Mouse (Mus musculus): ENCODE measurements around the gene Prss56. TPM values are rescaled to one million over a fixed set of nuclear protein-coding genes. Genes with fewer than 3 reads are reported as not detected.

Prss56 gene
- polyA plus RNA-seq, 1 experiment from 2014 or later: 0.05 TPM

Other genes with a start within 250 kb of the Prss56 start
- not detected in 2 replicates for gene Alppl2, start 93.4 kb upstream of the Prss56 start, polyA plus RNA-seq (2015; fragmentation: Nextera tagmentation; extraction: Ambion mirVana)
- not detected in 2 replicates for gene Alpi, start 81.7 kb upstream of the Prss56 start, polyA plus RNA-seq (2015; fragmentation: Nextera tagmentation; extraction: Ambion mirVana)
- gene Akp3, start 58.3 kb upstream of the Prss56 start, polyA plus RNA-seq (2015; fragmentation: Nextera tagmentation; extraction: Ambion mirVana): not detected in 2 replicates
- 0.83 and 5.1 TPM in 2 replicates for gene Ecel1, start 26.8 kb upstream of the Prss56 start, polyA plus RNA-seq (2015; fragmentation: Nextera tagmentation; extraction: Ambion mirVana)
- gene Chrnd, start 7.3 kb downstream of the Prss56 start, polyA plus RNA-seq (2015; fragmentation: Nextera tagmentation; extraction: Ambion mirVana): not detected in 2 replicates
- 1.1 and 1.4 TPM in 2 replicates for gene Chrng, start 21.3 kb downstream of the Prss56 start, polyA plus RNA-seq (2015; fragmentation: Nextera tagmentation; extraction: Ambion mirVana)
- 99.0 and 106 TPM in 2 replicates for gene Eif4e2, start 30.6 kb downstream of the Prss56 start, polyA plus RNA-seq (2015; fragmentation: Nextera tagmentation; extraction: Ambion mirVana)
- 0.23 and 1.6 TPM in 2 replicates for gene Efhd1, start 81.0 kb downstream of the Prss56 start, polyA plus RNA-seq (2015; fragmentation: Nextera tagmentation; extraction: Ambion mirVana)
- gene Gigyf2, start 143.7 kb downstream of the Prss56 start, polyA plus RNA-seq (2015; fragmentation: Nextera tagmentation; extraction: Ambion mirVana): 30.8 and 34.9 TPM in 2 replicates
- gene Kcnj13, start 211.4 kb downstream of the Prss56 start, polyA plus RNA-seq (2015; fragmentation: Nextera tagmentation; extraction: Ambion mirVana): 0.35 and 0.62 TPM in 2 replicates